Mouse (Mus musculus) ES-E14 (cell line): Measurements from ENCODE around the gene Trpm3.

ENCODE experiments used
- CHD2 ChIP-seq: IDR thresholded peaks from 2 replicates; pipeline ENCODE4 v1.6.1; 2014; ENCODE audit warnings: mild to moderate bottlenecking, low read depth, low read length, inconsistent platforms
- HCFC1 ChIP-seq: IDR thresholded peaks from 2 replicates; pipeline ENCODE4 v1.6.1; 2012; ENCODE audit warnings: low read length, inconsistent platforms, borderline replicate concordance; ENCODE audit not compliant: insufficient read depth
- MAFK ChIP-seq: IDR thresholded peaks from 2 replicates; pipeline ENCODE4 v1.6.1; 2014; ENCODE audit warnings: mild to moderate bottlenecking, low read depth, low read length, inconsistent platforms; ENCODE audit not compliant: insufficient read depth
- ZC3H11A ChIP-seq: IDR thresholded peaks from 2 replicates; pipeline ENCODE4 v1.6.1; 2012; ENCODE audit warnings: low read depth, mild to moderate bottlenecking, inconsistent platforms, low read length, borderline replicate concordance
- ZNF384 ChIP-seq: IDR thresholded peaks from 2 replicates; pipeline ENCODE4 v1.6.1; 2012; ENCODE audit warnings: low read depth, low read length, inconsistent platforms

DNA sequence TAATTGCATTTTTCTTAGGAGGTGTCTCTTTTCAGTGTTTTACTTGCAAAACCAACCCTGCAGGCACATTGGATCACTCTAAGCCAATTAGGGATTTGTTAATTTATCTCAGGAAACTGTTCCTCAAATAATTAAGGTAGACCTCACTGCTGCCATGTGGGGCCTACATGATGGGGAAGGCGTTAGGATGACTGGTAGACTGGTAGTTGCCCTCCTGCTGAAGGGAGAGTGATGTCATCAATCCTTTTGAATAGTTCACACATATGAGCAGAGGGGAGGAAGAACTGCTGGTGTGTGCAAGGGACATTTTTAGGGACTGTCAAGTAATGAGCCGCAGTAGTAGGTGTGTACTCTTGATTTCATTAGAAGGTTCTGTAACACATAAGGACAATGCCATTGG lies 472.8 kb downstream of the Trpm3 start:
- TF ChIP-seq CHD2 (no peak), HCFC1 (no peak), MAFK (no peak), ZC3H11A (no peak), ZNF384 (no peak)
